In the genomic region with DNA sequence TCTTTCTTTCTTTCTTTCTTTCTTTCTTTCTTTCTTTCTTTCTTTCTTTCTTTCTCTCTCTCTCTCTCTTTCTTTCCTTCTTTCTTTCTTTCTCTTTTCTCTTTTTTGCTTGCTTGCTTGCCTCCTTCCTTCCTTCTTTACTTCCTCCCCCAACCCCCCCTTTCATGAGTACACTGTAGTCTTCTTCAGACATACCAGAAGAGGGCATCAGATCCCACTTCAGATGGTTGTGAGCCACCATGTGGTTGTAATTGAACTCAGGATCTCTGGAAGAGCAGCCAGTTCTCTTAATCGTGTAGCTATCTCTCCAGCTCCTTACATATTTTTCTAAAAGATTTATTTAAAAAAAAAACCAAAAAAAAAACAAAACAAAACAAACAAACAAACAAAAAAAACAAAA, we compare ENCODE assay signal across 21 mouse cellular contexts. TPM values are rescaled to one million over a fixed set of nuclear protein-coding genes. Genes with fewer than 3 reads are reported as not detected.
DNase-seq lines count a peak whose midpoint lies in the region; ATAC-seq and TF ChIP-seq lines count a peak whose summit lies in the region.
"Not testable (repeated sequence)": the region's sequence is repeated elsewhere in the genome, so short reads cannot be mapped to it uniquely, and the experiment has no call there.
"Had no signal": no experiment of that assay in that cellular context is flagged by ENCODE, and none has a peak within 500 bp of the region (broad histone marks: within the 10 kb centered on the region; RNA-seq: fewer than 3 reads in every experiment).

No protein-coding gene starts in this region.

- not testable (repeated sequence) for H3K36me3 ChIP-seq in intestine, postnatal 0 days (ENCODE audit: control insufficient read depth, insufficient read depth); liver, postnatal 0 days (replicated peaks; ENCODE audit: insufficient read depth, low read length); splenic B cell, adult 2 months (ENCODE audit: control insufficient read depth, insufficient read depth, low read length, poor library complexity, severe bottlenecking)

- H3K4me3 ChIP-seq in intestine, postnatal 0 days (ENCODE audit: low read depth, low read length); liver, postnatal 0 days (ENCODE audit: low read depth, low read length): not testable (repeated sequence)

- peak; percentile 8 for DNase-seq in CD4-positive, CD25-positive, alpha-beta regulatory T cell, adult 2 months (ENCODE audit: low read depth, low spot score)
- peak; percentile 14 for DNase-seq in NIH3T3 (ENCODE audit: low read depth)
- peak; percentile 21 for DNase-seq in brain, adult 2 months (ENCODE audit: low read depth, low spot score)
- not testable (repeated sequence) for DNase-seq in liver, postnatal 0 days
- DNase-seq in splenic B cell, adult 2 months (ENCODE audit: low read depth, low spot score): peak; percentile 3

- not testable (repeated sequence) for H3K9me3 ChIP-seq in intestine, postnatal 0 days (ENCODE audit: control insufficient read depth); liver, postnatal 0 days (ENCODE audit: low read length)

- not testable (repeated sequence) for H3K4me1 ChIP-seq in intestine, postnatal 0 days (replicated peaks; ENCODE audit: control insufficient read depth, insufficient read depth, low read length); liver, postnatal 0 days (ENCODE audit: insufficient read depth)

- not testable (repeated sequence) for H3K27ac ChIP-seq in intestine, postnatal 0 days (ENCODE audit: low read depth, low read length); liver, postnatal 0 days (ENCODE audit: low read depth)

- not testable (repeated sequence) for H3K27me3 ChIP-seq in intestine, postnatal 0 days (replicated peaks; ENCODE audit: control insufficient read depth, insufficient read depth, low read length); liver, postnatal 0 days (ENCODE audit: insufficient read depth, low read length); splenic B cell, adult 2 months (ENCODE audit: control insufficient read depth, insufficient read depth, low read length, poor library complexity, severe bottlenecking)

- H3K9ac ChIP-seq in intestine, postnatal 0 days (ENCODE audit: low read depth, low read length); liver, postnatal 0 days (replicated peaks): not testable (repeated sequence)

- not testable (repeated sequence) for ATAC-seq in intestine, postnatal 0 days; liver, postnatal 0 days

- 50% methylated on average over 1 of the region's 1 CpGs for WGBS in intestine, postnatal 0 days
- WGBS in liver, postnatal 0 days (ENCODE audit: insufficient replicate concordance): 31% methylated on average over 1 of the region's 1 CpGs

- peak; percentile 19; the same call in 1 of the 2 replicates for TF ChIP-seq CTCF in intestine, postnatal 0 days (IDR thresholded peaks at IDR 0.05; ENCODE audit: low read depth)
- TF ChIP-seq CTCF in liver, postnatal 0 days (IDR thresholded peaks at IDR 0.05; ENCODE audit: low read depth): peak; percentile 33; the same call in 1 of the 2 replicates

- not testable (repeated sequence) for TF ChIP-seq EP300 in liver, postnatal 0 days (IDR thresholded peaks at IDR 0.05; ENCODE audit: low read depth)

- H3K4me2 ChIP-seq in intestine, postnatal 0 days (replicated peaks; ENCODE audit: low read depth); liver, postnatal 0 days (ENCODE audit: low read depth, low read length): not testable (repeated sequence)

RNA-seq across cellular contexts. Expression of gene Abcb5, which starts 42.3 kb away (rescaled TPM):
- not detected in 2 replicates for polyA plus RNA-seq in intestine, postnatal 0 days (2015; fragmentation: Nextera tagmentation; extraction: Ambion mirVana)
- not detected in 2 replicates for polyA plus RNA-seq in liver, postnatal 0 days (2015; fragmentation: Nextera tagmentation; extraction: Ambion mirVana)
- polyA plus RNA-seq: CD4-positive, CD25-positive, alpha-beta regulatory T cell, adult 4 months; cerebellum, adult 2 months; embryonic facial prominence, embryonic 13.5 days; erythroblast, embryonic 14.5 days; forebrain, embryonic 12.5 days; forebrain, embryonic 15.5 days; G1E; heart, adult 2 months; heart, embryonic 13.5 days; heart, embryonic 16.5 days; hindbrain, embryonic 11.5 days; hindbrain, embryonic 14.5 days; hindbrain, postnatal 0 days; inflammation-experienced regulatory T-cells, adult 6 months; intestine, embryonic 16.5 days had no signal
